Mouse (Mus musculus) lung, postnatal 0 days (tissue): ENCODE measurements around the gene Pim1. TPM values are rescaled to one million over a fixed set of nuclear protein-coding genes. Genes with fewer than 3 reads are reported as not detected.
A peak's percentile ranks its signal among the peaks of the same experiment; 100 is the strongest.

Source experiments
- ATAC-seq: fragments of 200-750 bp; cut with Nextera tagmentation; 2 replicates; pipeline ENCODE4 v1.8.0; 2017; ENCODE audit warnings: moderate library complexity
- DNase-seq: peaks from one replicate; pipeline ENCODE4 v3.0.0-alpha.2; 2016; ENCODE audit warnings: low spot score
- H3K27ac ChIP-seq: fragments of 300-500 bp; sonication (generic); 2 replicates; pipeline ENCODE4 v1.5.1; 2014; ENCODE audit warnings: antibody characterized with exemption, mild to moderate bottlenecking, low read length, mixed read lengths
- H3K27me3 ChIP-seq: fragments of 300-500 bp; sonication (generic); replicated peaks from 2 replicates; pipeline ENCODE4 v1.6.1; 2014; ENCODE audit warnings: low read length, mixed read lengths; ENCODE audit not compliant: insufficient read depth
- H3K36me3 ChIP-seq: fragments of 300-500 bp; sonication (generic); 2 replicates; pipeline ENCODE4 v1.6.1; 2014; ENCODE audit warnings: low read length, mixed read lengths; ENCODE audit not compliant: insufficient read depth
- H3K4me1 ChIP-seq: fragments of 300-500 bp; sonication (generic); 2 replicates; pipeline ENCODE4 v1.6.1; 2014; ENCODE audit warnings: antibody characterized with exemption, low read depth, low read length, mixed read lengths; ENCODE audit not compliant: insufficient read depth
- H3K4me2 ChIP-seq: fragments of 300-500 bp; sonication (generic); replicated peaks from 2 replicates; pipeline ENCODE4 v1.6.1; 2014; ENCODE audit warnings: low read depth, mild to moderate bottlenecking, low read length, moderate library complexity, mixed read lengths
- H3K4me3 ChIP-seq: fragments of 300-500 bp; sonication (generic); 2 replicates; pipeline ENCODE4 v1.5.1; 2014; ENCODE audit warnings: low read depth, low read length
- H3K9ac ChIP-seq: fragments of 300-500 bp; sonication (generic); replicated peaks from 2 replicates; pipeline ENCODE4 v1.6.1; 2014; ENCODE audit warnings: low read depth, mild to moderate bottlenecking
- H3K9me3 ChIP-seq: fragments of 300-500 bp; sonication (generic); 2 replicates; pipeline ENCODE4 v1.6.1; 2016; ENCODE audit warnings: low read length, mixed read lengths
- CTCF ChIP-seq: IDR thresholded peaks from 2 replicates; pipeline ENCODE4 v1.5.1; 2016; ENCODE audit warnings: antibody characterized with exemption, mild to moderate bottlenecking
- EP300 ChIP-seq: IDR thresholded peaks from 2 replicates; pipeline ENCODE4 v1.6.1; 2016; ENCODE audit warnings: antibody characterized with exemption, mild to moderate bottlenecking, control low read depth
- WGBS: fragments of 180-500 bp; shearing (Covaris S2); extraction: QIAGEN DNeasy Blood & Tissue Kit; methylation state at CpG from one replicate; pipeline ENCODE4 v1.1.7; 2014; 5-methylcytosine and 5-hydroxymethylcytosine counted together
- polyA plus RNA-seq: library from polyadenylated mRNA; unstranded; fragments of >200 nt; fragmentation: Nextera tagmentation; extraction: Ambion mirVana; gene quantifications from 2 replicates; pipeline ENCODE4 v1.2.1, GENCODE M21; 2015

Pim1 gene
- polyA plus RNA-seq, 1 experiment from 2014 or later, result 30.0 TPM

- peak overlapping the region; percentile 93 for H3K9ac ChIP-seq
- H3K4me1 ChIP-seq, result no peaks in the 10 kb centered on the region
- WGBS, result under 1% methylated on average over 48 of the region's 48 CpGs
- peak overlapping the region; percentile 90 for H3K4me3 ChIP-seq
- ATAC-seq, result no peak
- TF ChIP-seq CTCF, result no peak
- H3K4me2 ChIP-seq, result peak overlapping the region; percentile 84
- peak; percentile 70 for DNase-seq
- peak overlapping the region; percentile 95 for H3K27ac ChIP-seq
- H3K9me3 ChIP-seq, result no peaks in the 10 kb centered on the region
- peaks cover 11% of the 10 kb centered on the region; the same call in 1 of the 2 replicates for H3K36me3 ChIP-seq
- H3K27me3 ChIP-seq, result no peaks in the 10 kb centered on the region
These were observed 1.2 kb downstream of the Pim1 start for GRCm38 (mm10) chr17:29491591-29492268.

DNA sequence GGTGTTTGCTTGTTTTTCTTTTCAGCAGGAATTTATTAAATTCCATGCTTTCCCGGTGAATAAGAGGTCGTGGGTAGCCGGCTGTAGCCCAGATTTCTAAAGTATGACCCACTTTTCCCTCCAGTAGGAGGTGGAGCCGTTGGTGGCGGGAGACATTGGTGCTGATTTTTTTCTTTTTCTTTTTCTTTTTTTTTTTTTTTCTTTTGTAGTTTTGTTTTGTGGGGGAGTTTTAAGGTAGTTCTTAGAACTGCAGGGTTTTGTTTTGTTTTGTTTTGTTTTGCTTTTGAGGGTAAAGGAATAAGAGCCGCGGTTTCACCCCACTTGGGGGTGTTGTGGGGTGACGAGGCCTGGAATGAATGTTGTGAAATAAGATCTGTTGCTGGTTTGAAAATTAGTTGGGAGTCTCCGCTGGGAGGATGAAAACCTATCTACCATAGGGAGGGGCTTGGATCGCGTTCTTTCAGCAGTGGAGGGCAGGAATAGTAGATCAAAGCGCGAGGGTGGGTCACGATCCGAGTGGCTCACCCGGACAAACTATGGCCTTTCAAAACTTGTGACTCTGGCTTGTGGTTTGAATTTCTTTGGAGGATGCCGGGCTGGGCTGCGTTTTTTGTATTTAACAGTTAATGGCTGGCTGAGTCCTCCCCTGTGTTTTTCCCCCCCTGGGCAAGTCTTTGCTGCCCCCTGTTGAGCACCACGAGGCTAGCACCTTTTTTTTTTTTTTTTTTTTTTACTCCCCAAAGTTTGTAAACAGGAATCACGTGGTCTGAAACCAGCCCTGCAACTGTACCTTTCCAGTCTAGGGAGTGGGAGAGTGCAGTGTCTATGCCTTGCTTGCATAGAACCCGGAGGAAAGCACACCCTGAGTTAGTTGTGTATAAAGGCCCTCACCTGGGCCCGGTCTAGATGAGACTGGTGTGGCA, 2.0 kb downstream of the Pim1 start:
- 1% methylated on average over 21 of the region's 22 CpGs for WGBS
- peak; percentile 11 for ATAC-seq
- no peaks in the 10 kb centered on the region for H3K27me3 ChIP-seq

GRCm38 (mm10) chr17:29493461-29493980, 3.0 kb downstream of the Pim1 start:
- Histone ChIP-seq H3K27me3 (no peaks in the 10 kb centered on the region), H3K9me3 (no peaks in the 10 kb centered on the region), H3K4me2 (peak overlapping the region; percentile 84), H3K9ac (0 out of 2 replicates have a peak overlapping the region, but pooled peaks have one; percentile 6), H3K4me3 (peak overlapping the region; percentile 90; the same call in 1 of the 2 replicates), H3K27ac (peak overlapping the region; percentile 95), H3K36me3 (peaks cover 11% of the 10 kb centered on the region; the same call in 1 of the 2 replicates), H3K4me1 (no peaks in the 10 kb centered on the region; the same call in 1 of the 2 replicates)
- DNase-seq (no peak), ATAC-seq (no peak)
- WGBS, result 68% methylated on average over 11 of the region's 11 CpGs
- TF ChIP-seq EP300 (no peak), CTCF (no peak)

More for the DNA sequence above, 2.0 kb downstream of the Pim1 start:
- peak overlapping the region; percentile 95 for H3K27ac ChIP-seq
- peak overlapping the region; percentile 84 for H3K4me2 ChIP-seq
- H3K36me3 ChIP-seq, result peaks cover 11% of the 10 kb centered on the region; the same call in 1 of the 2 replicates
- TF ChIP-seq EP300 (peak; percentile 83), CTCF (peak; percentile 83)
- no peaks in the 10 kb centered on the region for H3K9me3 ChIP-seq
- peak overlapping the region; percentile 90 for H3K4me3 ChIP-seq
- H3K4me1 ChIP-seq, result no peaks in the 10 kb centered on the region
- DNase-seq, result peak; percentile 94
- peak overlapping the region; percentile 93 for H3K9ac ChIP-seq

DNA sequence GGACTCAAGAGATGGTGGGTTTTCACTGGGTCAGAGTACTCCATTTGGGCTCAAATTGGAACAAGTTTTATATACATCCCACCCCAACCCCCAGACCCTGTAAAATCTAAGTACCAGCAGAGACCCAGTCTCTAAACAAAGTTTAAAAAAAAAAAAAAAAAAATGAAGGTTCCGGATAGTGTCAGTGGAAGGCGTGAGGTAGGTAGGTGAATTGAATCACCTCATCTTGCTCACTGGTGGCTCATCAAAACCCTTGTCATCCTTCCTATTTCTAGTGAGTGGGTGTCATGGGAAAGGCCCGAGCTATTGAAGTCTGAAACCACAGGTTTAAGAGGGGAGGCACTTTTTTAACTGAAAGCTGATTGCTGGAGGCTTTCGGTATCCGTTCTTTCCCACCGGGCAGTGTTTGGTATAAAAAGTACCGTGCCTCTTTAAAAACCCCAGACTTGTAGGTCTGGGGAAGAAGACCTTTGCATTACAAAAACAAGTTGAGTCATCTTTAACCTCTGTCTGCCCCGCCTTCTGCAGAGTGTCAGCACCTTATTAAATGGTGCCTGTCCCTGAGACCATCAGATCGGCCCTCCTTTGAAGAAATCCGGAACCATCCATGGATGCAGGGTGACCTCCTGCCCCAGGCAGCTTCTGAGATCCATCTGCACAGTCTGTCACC, 3.6 kb downstream of the Pim1 start:
- no peak overlapping the region; the same call in 1 of the 2 replicates for H3K4me3 ChIP-seq

DNA sequence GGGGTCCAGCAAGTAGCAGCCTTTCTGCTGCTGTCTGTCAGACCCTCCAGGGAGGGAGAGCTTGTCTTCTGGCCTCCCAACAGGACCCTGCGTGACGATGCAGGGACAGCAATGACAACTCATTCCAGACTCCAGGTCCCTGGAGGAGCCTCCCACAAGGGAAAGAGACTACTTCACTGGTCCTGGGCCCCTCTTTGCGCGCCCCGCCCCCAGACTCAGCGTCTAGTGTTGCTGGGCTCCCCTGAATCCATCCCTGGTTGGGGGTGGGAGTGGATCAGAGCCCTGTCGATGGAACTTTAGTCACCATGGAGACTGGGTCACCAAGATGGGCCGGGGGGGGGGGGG, 4.2 kb downstream of the Pim1 start:
- no peak overlapping the region for H3K27ac ChIP-seq
- ATAC-seq (no peak), DNase-seq (no peak)
- WGBS, result 75% methylated on average over 6 of the region's 8 CpGs
- no peaks in the 10 kb centered on the region; the same call in 1 of the 2 replicates for H3K4me1 ChIP-seq
- H3K4me3 ChIP-seq, result no peak overlapping the region
- peaks cover 11% of the 10 kb centered on the region; the same call in 1 of the 2 replicates for H3K36me3 ChIP-seq
- no peaks in the 10 kb centered on the region for H3K9me3 ChIP-seq
- H3K27me3 ChIP-seq, result no peaks in the 10 kb centered on the region
- TF ChIP-seq EP300 (no peak), CTCF (no peak)
- no peak overlapping the region for H3K4me2 ChIP-seq
- no peak overlapping the region for H3K9ac ChIP-seq

More for the DNA sequence above, 3.6 kb downstream of the Pim1 start:
- ATAC-seq (no peak), DNase-seq (no peak)
- no peak overlapping the region for H3K9ac ChIP-seq
- H3K36me3 ChIP-seq, result peaks cover 11% of the 10 kb centered on the region; the same call in 1 of the 2 replicates
- TF ChIP-seq EP300, result no peak
- no peak for TF ChIP-seq CTCF
- no peaks in the 10 kb centered on the region for H3K27me3 ChIP-seq
- H3K4me1 ChIP-seq, result no peaks in the 10 kb centered on the region; the same call in 1 of the 2 replicates
- 0 out of 2 replicates have a peak overlapping the region, but pooled peaks have one; percentile 95 for H3K27ac ChIP-seq
- 68% methylated on average over 10 of the region's 10 CpGs for WGBS
- peak overlapping the region; percentile 84; the same call in 1 of the 2 replicates for H3K4me2 ChIP-seq
- no peaks in the 10 kb centered on the region for H3K9me3 ChIP-seq
